Mouse (Mus musculus) bone marrow, adult 2 months (tissue): ENCODE results near the gene Akip1. TPM values are rescaled to one million over a fixed set of nuclear protein-coding genes. Genes with fewer than 3 reads are reported as not detected.

Experiments
- H3K27ac ChIP-seq: fragments of 200-500 bp; 2 replicates; pipeline ENCODE4 v1.5.1; 2012; ENCODE audit warnings: low read depth, mild to moderate bottlenecking, control low read depth, inconsistent platforms, low read length; ENCODE audit not compliant: control insufficient read depth, poor library complexity, insufficient read depth
- H3K4me1 ChIP-seq: fragments of 200-500 bp; 2 replicates; pipeline ENCODE4 v1.6.1; 2011; ENCODE audit warnings: low read length; ENCODE audit not compliant: control insufficient read depth, insufficient read depth
- H3K4me3 ChIP-seq: fragments of 200-500 bp; replicated peaks from 2 replicates; pipeline ENCODE3; 2011; ENCODE audit warnings: mild to moderate bottlenecking, low read depth, low read length, control low read depth; ENCODE audit not compliant: control insufficient read depth
- CTCF ChIP-seq: fragments of 200-500 bp; IDR thresholded peaks from 2 replicates; pipeline ENCODE4 v1.5.1; 2011; ENCODE audit warnings: low read length, control low read depth; ENCODE audit not compliant: control insufficient read depth, insufficient read depth
- POLR2A ChIP-seq: fragments of 200-500 bp; IDR thresholded peaks from 2 replicates; pipeline ENCODE4 v1.6.1; 2011; ENCODE audit warnings: low read depth, mild to moderate bottlenecking, control low read depth, low read length, borderline replicate concordance; ENCODE audit not compliant: control insufficient read depth
- WGBS: fragments of 180-500 bp; shearing (Covaris S2); methylation state at CpG from one replicate; pipeline ENCODE4 v1.1.7; 2018; 5-methylcytosine and 5-hydroxymethylcytosine counted together
- polyA plus RNA-seq: library from polyadenylated mRNA; stranded (reverse); fragments of >200 nt; gene quantifications from 2 replicates; pipeline ENCODE4 v1.2.4, GENCODE M21; 2011; ENCODE audit warnings: low replicate concordance; ENCODE audit not compliant: missing spikeins, insufficient read depth, insufficient read length

The Akip1 gene
- polyA plus RNA-seq, 1 experiment: 23.1 TPM

GRCm38 (mm10) chr7:109739822-109740370 lies 36.4 kb downstream of the Akip1 start:
- H3K4me1 ChIP-seq: no peaks in the 10 kb centered on the region
- H3K27ac ChIP-seq: no peak overlapping the region
- TF ChIP-seq POLR2A (no peak), CTCF (no peak)
- WGBS: 82% methylated on average over 5 of the region's 5 CpGs
- H3K4me3 ChIP-seq: no peak overlapping the region

GRCm38 (mm10) chr7:109741060-109741459 lies 37.6 kb downstream of the Akip1 start:
- H3K27ac ChIP-seq: no peak overlapping the region
- no peaks in the 10 kb centered on the region for H3K4me1 ChIP-seq
- TF ChIP-seq CTCF: no peak
- TF ChIP-seq POLR2A: no peak
- 82% methylated on average over 1 of the region's 1 CpGs for WGBS
- H3K4me3 ChIP-seq: no peak overlapping the region

GRCm38 (mm10) chr7:109741703-109742102 lies 38.2 kb downstream of the Akip1 start:
- WGBS: 86% methylated on average over 4 of the region's 4 CpGs
- Histone ChIP-seq H3K4me1 (no peaks in the 10 kb centered on the region), H3K27ac (no peak overlapping the region), H3K4me3 (no peak overlapping the region)
- TF ChIP-seq CTCF: no peak
- no peak for TF ChIP-seq POLR2A

GRCm38 (mm10) chr7:109747747-109748146 lies 44.3 kb downstream of the Akip1 start:
- no peaks in the 10 kb centered on the region for H3K4me1 ChIP-seq
- no peak for TF ChIP-seq CTCF
- TF ChIP-seq POLR2A: no peak
- 87% methylated on average over 1 of the region's 1 CpGs for WGBS
- H3K27ac ChIP-seq: no peak overlapping the region
- H3K4me3 ChIP-seq: no peak overlapping the region

- Histone ChIP-seq H3K4me3 (peak overlapping the region; percentile 78), H3K27ac (peak overlapping the region; percentile 94), H3K4me1 (no peaks in the 10 kb centered on the region; the same call in 1 of the 2 replicates)
- TF ChIP-seq CTCF: no peak
- no peak for TF ChIP-seq POLR2A
- WGBS: 2% methylated on average over 13 of the region's 13 CpGs
Observed at GRCm38 (mm10) chr7:109751427-109752007, 48.0 kb downstream of the Akip1 start.

- TF ChIP-seq POLR2A (peak; percentile 61; the same call in 1 of the 2 replicates), CTCF (no peak)
- WGBS: 1% methylated on average over 74 of the region's 74 CpGs
- H3K4me3 ChIP-seq: peak within 1 kb of the TSS; percentile 78
- peak within 1 kb of the TSS; percentile 94 for H3K27ac ChIP-seq
- H3K4me1 ChIP-seq: no peaks in the 10 kb centered on the region; the same call in 1 of the 2 replicates
Observed at GRCm38 (mm10) chr7:109752008-109752925, 48.8 kb downstream of the Akip1 start, which contains the start of gene Tmem9b. Gene Tmem9b, minus strand, starts transcription at chr7:109752875.

GRCm38 (mm10) chr7:109754034-109754433 lies 50.5 kb downstream of the Akip1 start:
- WGBS: 87% methylated on average over 8 of the region's 8 CpGs

GRCm38 (mm10) chr7:109756291-109756690 lies 52.8 kb downstream of the Akip1 start:
- Histone ChIP-seq H3K4me1 (no peaks in the 10 kb centered on the region; the same call in 1 of the 2 replicates), H3K4me3 (no peak overlapping the region), H3K27ac (no peak overlapping the region)
- no peak for TF ChIP-seq POLR2A
- TF ChIP-seq CTCF: no peak
- WGBS: 92% methylated on average over 3 of the region's 3 CpGs

More at GRCm38 (mm10) chr7:109754034-109754433, 50.5 kb downstream of the Akip1 start:
- H3K4me1 ChIP-seq: no peaks in the 10 kb centered on the region; the same call in 1 of the 2 replicates
- no peak for TF ChIP-seq CTCF
- no peak for TF ChIP-seq POLR2A
- H3K27ac ChIP-seq: no peak overlapping the region
- H3K4me3 ChIP-seq: no peak overlapping the region

Other genes with a start within 250 kb of the Akip1 start
- 5.7 TPM in 1 of 2 replicates, not detected in the other for gene Trim66, start 195.6 kb upstream of the Akip1 start, polyA plus RNA-seq
- 394 and 562 TPM in 2 replicates for gene Rpl27a, start 184.5 kb upstream of the Akip1 start, polyA plus RNA-seq
- 29.9 and 46.2 TPM in 2 replicates for gene St5, start 85 bp upstream of the Akip1 start, polyA plus RNA-seq
- not detected in 2 replicates for gene BC051019, start 20.2 kb downstream of the Akip1 start, polyA plus RNA-seq
- not detected in 2 replicates for gene Ascl3, start 28.0 kb downstream of the Akip1 start, polyA plus RNA-seq
- 20.4 and 22.5 TPM in 2 replicates for gene Tmem9b, start 49.2 kb downstream of the Akip1 start, polyA plus RNA-seq
- 2.0 and 3.3 TPM in 2 replicates for gene Nrip3, start 78.3 kb downstream of the Akip1 start, polyA plus RNA-seq
- gene Scube2, start 162.0 kb downstream of the Akip1 start, polyA plus RNA-seq: 0.55 TPM in 1 of 2 replicates, not detected in the other